Mouse (Mus musculus) common myeloid progenitor, adult 5-6 weeks (primary cell): ENCODE results near the gene Gdnf. TPM values are rescaled to one million over a fixed set of nuclear protein-coding genes. Genes with fewer than 3 reads are reported as not detected.

Source experiments
- ATAC-seq: replicated peaks from 2 replicates; pipeline ENCODE4 v1.8.0; 2016; ENCODE audit warnings: low read depth, mild to moderate bottlenecking, moderate TSS enrichment, inconsistent platforms; ENCODE audit not compliant: poor library complexity, severe bottlenecking
- total RNA-seq: library from RNA; stranded (forward); fragments of 200-1000, 187-1606 nt; gene quantifications from 2 replicates; pipeline ENCODE4 v1.2.3, GENCODE M21; 2017

The Gdnf gene
- total RNA-seq, 1 experiment from 2014 or later, result not detected

- ATAC-seq, result no peak
Measured at GRCm38 (mm10) chr15:7857418-7857817, 46.8 kb downstream of the Gdnf start.

- ATAC-seq, result no peak
Measured at GRCm38 (mm10) chr15:7858841-7859240, 48.2 kb downstream of the Gdnf start.

- ATAC-seq, result no peak
Measured at GRCm38 (mm10) chr15:7862890-7863289, 52.2 kb downstream of the Gdnf start.

GRCm38 (mm10) chr15:7863328-7863727 is 52.7 kb downstream of the Gdnf start:
- no peak for ATAC-seq

- no peak for ATAC-seq
Measured at GRCm38 (mm10) chr15:7865305-7865704, 54.7 kb downstream of the Gdnf start.

- no peak for ATAC-seq
Measured at GRCm38 (mm10) chr15:7872473-7872872, 61.8 kb downstream of the Gdnf start.

GRCm38 (mm10) chr15:7875879-7876278 is 65.2 kb downstream of the Gdnf start:
- ATAC-seq, result no peak

GRCm38 (mm10) chr15:7877560-7878467 is 67.2 kb downstream of the Gdnf start:
- no peak for ATAC-seq

- ATAC-seq, result no peak
Measured at GRCm38 (mm10) chr15:7878861-7879260, 68.2 kb downstream of the Gdnf start.

GRCm38 (mm10) chr15:7879956-7880355 is 69.3 kb downstream of the Gdnf start:
- ATAC-seq, result no peak

- no peak for ATAC-seq
Measured at GRCm38 (mm10) chr15:7884181-7884580, 73.5 kb downstream of the Gdnf start.

GRCm38 (mm10) chr15:7885106-7885505 is 74.5 kb downstream of the Gdnf start:
- ATAC-seq, result no peak

GRCm38 (mm10) chr15:7886591-7886990 is 75.9 kb downstream of the Gdnf start:
- ATAC-seq, result no peak
